Mouse (Mus musculus): ENCODE data around the gene Cd151.
A peak's percentile ranks its signal among the peaks of the same experiment; 100 is the strongest.

Cd151 gene

DNA sequence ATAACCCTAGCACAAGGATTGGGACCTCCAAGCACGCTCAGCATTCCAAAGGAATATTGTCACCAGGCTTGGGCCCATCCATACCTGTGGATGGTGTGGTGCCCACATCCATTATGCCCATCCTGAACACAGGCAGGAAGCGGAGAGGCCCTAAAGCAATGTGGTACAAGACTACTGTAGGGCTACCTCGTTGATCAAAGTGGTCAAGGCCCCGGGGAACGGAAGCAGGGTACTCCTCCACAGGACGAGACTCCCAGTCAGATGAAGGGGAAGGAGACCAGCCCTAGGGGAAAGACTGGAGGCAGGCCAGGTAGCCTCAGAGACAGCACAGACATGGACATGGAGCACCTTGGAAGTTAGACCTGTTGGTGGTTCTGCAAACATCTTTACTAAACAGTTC is 5.6 kb downstream of the Cd151 start:
- DNase-seq (ENCODE audit: low read depth, low spot score): no peak

DNA sequence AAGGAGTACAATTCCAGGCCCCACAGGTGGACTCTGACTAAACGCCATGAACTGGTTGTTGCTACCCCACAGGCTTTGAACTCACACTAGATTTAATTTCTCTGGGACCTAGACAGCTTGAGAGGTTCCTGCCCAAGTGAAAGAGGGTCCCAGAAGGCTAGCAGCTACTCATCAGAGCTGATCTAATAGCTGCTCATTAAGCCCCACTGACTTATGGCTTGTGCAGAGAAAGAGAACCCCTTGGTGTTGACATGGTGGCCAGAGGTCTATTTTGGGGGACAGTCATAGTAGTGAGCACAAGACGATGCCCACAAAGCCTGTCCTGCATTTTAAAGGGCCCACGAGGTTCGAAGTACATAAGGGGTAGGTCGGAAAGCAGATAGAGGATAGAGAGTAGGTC is 7.0 kb downstream of the Cd151 start:
- DNase-seq (ENCODE audit: low read depth, low spot score): no peak

DNA sequence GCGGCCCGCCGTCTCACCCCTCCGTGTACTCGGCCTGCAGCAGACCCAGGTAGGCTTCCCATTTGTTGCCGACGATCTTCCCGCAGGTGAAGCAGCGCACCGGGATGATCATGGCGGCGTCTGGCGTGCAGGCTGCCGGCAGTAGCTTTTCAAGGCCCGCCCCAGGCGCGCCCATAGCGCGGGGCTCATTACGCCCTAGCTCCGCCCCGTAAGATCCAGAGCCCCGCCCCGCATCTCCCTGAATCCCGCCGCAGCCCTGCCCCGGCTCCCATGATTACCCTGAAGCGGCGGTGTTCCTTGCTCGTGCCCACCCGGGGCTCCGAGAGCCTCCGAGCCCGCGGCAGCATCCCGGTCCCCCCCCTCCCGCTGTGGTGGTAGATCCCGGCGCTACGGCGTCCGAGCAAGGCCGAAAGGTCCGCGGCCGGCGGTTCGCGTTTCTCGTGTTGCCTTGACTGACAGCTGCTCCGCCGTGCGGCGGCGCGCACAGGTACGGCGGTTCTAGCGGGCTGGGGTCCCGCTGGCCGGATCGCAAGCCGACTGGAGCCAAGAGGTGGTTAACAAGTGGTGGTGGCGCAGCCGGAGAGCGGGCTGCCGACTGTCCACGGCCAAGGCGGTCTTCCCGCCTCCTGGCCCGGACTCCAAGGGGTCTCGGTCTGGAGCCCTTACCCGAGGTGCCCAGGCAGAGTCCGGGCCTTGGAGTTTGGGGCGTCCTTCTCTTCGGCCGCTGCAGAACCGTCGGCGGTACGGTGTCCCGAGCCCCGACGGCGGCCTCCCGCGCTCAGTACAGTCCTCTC is 8.0 kb downstream of the Cd151 start, which contains the start of the genes Polr2l and Tspan4:
Gene Polr2l, minus strand, starts transcription at position 122 of the 794 bp plus-strand sequence.
Gene Tspan4, plus strand, starts transcription at position 230 of the 794 bp plus-strand sequence.
- peak; percentile 83 for DNase-seq (ENCODE audit: low read depth, low spot score)

DNA sequence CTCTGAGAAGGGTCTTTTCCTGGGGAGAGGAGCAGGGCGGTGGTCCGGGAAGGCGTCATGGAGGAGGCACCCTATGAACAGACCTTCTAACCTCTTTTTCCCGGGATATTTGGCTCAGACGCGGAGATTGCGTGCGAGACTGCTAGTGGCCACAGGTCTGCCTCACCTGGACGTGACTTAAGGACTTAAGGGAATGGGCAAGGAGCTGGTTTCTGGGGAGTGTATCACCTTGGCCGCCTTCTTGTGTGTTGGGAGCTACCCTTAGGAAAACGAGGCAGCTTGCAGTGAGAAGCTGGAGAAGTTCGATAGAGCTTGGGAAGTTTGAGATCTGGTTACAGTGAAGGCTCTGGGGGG is 8.6 kb downstream of the Cd151 start:
- no peak for DNase-seq (ENCODE audit: low read depth, low spot score)

DNA sequence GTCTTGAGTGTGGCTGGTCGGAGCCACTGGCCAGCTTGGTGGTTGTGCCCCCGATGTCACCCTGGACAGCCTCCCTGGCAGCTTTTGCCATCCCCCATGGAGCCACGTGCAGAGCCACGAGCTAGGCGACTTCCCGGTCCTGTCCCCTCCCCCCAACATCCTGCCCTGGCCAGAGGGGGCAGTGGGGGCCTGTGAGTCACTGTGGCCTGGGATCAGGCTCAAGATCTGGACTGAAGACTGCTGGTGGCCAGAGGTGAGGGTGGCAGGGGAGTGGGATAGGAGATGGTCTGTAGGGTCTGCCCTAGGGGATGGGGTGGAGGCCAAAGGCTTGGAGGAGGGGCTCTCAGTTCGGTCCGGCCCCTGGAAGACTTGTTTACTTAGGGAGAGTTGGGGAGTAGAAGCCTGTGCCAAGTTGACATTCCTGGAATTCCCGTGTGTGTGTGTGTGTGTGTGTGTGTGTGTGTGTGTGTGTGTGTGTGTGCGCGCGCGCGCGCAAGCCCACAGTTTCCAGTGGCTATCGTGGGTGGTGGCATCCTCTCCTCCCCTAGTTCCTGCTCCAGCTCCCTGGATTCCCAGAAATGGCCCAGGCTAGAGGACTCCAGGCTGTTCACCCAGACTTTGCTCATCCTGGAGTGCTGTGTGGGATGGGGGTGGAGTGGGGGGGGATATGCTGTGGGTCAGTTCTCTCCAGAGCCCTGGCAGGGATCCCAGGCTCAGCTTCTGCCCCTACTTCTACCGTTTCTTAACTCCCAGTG is 9.2 kb downstream of the Cd151 start:
- peak; percentile 87 for DNase-seq (ENCODE audit: low read depth, low spot score)

DNA sequence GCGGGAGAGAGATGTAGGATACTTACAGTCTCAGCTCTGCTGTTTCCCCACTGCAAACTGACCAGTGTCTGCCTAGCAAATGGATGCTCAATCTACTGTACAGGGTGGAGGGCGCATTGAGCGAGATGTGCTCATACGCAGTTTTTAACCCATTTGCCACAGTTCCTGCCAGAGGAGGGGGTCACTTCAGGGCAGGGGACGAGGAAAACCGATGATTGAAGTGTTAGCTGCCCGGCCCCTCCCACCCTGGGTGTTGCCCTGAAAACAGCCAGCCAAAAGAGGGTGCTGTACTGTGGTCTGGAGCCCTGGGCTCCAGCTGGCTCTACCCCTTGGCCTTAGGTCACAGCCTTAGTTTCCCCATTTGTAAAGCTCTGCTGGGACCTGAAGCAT is 9.8 kb downstream of the Cd151 start:
- DNase-seq (ENCODE audit: low read depth, low spot score): no peak

DNA sequence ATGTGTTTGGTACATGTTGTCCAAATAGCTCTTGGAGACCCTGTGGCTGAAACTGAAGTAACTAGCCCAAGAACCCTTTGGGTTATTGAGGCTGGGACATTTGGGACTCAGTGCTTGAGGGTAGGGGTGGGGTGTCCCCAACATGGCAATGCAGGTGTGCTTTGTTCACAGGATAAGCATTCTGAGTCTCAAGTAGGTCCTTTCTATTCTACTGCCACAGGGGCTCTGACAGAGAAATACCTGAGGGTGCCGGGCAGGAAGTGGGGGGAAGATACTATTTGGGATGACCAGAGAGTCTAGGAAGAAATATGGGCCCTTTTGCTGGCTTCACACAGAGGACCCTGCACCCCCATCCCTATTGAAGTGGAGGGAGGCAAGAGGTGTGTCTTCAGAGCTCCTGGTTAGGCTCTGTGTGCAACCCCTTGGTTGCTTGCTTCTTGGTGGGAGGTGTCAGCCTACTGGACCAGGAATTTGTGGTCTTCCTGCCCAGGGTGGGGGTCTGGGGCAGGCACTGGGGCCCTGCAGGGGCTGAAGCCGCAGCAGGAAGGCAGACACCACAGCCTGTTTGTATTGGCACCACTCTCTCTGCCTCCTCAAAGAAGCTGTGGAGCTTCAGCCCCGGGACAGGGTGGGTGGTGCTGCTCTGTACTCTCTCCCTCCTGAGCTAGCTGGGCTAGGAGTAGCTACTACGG is 10.5 kb downstream of the Cd151 start:
- DNase-seq (ENCODE audit: low read depth, low spot score): peak; percentile 46

DNA sequence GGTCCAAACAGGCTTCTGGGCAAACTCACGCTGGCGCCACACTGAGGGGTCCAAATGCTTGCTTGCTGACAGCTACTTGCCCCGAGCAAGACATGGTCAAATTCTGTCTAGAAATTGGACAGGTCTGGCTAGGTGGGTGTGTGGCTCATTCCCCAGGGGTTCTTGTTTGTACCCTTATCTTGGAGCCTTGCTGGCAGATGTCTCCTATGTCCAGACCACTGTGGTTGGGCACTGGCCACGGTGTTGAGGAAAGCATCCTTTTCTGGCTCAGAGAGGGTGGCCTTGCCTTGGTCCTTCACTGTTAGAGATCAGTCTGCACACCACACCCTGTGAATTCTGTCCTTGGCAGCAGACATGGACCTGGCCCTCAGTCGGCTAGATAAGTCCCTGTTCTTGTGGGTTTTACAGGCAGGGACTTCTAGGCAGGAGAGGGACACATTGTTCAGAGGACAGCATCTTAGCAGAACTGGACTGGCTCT is 11.1 kb downstream of the Cd151 start:
- DNase-seq (ENCODE audit: low read depth, low spot score): peak; percentile 47

DNA sequence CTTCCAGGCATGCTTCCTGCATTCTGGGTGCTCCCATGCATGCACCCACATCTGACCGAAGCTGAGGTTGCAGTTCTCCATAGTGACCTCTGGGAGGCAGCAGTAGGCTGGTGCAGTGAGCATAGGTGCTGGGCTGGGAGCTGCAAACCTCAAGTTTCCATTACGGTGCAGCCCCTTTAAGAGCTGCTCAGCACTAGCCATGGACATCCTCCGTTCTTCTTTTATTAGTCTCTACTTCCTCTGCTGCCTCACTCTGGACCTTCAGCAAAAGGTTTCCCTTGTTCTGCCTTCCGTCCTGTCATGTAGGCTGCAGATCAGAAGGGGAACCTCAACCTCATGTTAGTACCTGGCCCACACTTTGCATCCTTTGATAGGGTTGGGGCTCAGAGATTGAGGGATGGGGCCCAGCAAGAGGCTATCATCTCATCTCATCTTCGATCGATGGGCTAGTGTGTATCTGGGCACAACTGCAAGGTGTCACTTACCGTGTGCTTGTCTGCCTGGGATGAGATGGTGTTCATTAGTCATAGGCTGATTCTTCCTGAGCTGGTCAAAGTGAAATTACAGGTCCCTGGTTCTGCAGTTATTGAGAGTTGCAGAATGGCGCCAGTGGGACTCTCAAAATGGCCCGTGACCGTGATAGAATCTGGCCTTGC is 13.8 kb downstream of the Cd151 start:
- DNase-seq (ENCODE audit: low read depth, low spot score): peak; percentile 67

DNA sequence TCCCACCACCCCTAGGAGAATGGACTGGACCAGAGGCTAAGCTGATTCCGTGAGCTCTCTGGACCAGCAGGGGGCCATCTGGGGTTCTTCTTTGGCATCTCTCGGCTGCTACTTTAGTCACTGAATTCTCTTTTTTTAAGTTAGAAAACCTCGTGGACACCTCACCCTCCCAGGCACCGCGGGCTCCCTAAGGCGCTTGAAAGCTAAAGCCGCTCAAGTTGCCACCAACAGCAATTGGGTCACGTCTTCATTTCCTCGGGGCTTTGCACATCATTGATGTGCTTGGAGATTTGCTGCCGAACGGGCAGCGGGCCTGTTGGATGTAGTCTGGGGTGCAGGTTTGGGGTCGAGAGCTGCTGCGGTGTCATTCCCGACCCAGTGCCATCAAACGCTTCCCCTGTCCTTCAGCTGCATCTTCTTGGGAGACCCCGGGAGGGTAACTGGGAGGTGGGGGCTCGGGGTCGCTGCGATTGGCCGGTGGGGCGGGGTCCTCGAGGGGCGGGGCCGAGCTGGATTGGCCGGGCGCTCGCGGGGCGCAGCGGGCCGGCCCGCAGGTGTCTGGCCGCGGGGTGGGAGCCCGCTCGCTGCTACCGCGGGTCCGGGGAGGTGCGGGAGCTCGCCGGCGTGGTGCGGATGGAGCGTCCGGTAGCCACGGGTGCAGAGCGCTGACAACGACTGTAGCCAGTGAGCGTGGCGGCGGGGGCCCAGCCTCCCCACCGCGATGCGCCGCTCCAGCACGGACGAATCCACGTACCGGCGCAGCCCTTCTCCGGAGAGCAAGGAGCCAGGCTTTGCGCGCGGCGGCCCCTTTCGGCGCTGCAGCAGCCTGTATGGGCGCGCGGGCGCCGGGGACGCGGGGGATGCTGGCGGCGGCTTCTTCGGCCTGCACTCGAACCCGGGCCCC is 14.6 kb downstream of the Cd151 start:
- no peak for DNase-seq (ENCODE audit: low read depth, low spot score)

DNA sequence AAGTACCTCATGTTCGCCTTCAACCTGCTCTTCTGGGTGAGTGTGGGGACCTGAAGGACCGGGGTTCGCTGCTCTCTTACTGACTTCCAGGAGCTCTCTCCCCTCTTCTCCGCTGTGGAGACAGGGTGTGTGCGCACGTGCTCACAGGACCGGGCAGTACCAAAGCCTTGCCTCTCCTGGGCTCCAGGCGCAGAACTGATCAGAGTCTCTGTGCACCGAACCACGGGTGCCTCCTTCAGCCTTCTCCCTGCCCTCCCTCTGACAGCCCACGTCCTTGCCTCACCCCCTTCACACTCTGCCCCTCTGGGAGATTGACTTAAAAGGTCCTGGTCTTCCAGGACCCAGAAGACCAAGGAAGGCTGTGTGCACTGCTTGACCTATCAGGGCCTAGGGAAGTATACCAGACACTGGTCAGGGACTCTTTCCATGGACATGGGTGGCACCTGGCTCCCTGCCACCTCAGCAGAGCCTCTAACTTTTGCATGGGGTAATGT is 15.4 kb downstream of the Cd151 start:
- no peak for DNase-seq (ENCODE audit: low read depth, low spot score)

DNA sequence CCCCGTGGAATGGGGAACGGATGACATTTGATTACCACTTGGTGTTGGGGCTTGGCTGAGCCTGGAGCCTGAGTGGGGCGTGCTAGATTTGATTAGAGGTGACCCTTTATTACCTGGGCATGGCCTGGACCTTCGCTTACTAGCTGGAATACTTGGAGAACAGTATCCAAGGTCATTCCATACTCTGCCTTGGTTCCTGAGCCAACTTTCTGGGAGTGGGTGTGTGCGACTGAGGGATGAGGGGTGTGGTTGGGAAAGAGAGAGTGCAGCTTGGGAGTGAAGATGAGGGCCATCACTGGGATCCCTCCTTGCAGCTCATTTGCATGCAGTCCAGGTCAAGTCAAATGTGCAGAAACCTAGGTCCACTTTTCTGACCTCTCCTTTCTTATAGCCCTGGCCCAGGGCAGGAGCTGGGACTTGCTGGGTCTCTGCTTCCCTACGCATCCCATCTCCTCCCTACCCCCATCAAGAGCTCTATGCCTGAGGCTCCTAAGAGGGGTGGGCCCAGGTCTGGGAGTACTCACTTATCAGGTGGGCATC is 16.0 kb downstream of the Cd151 start:
- no peak for DNase-seq (ENCODE audit: low read depth, low spot score)

DNA sequence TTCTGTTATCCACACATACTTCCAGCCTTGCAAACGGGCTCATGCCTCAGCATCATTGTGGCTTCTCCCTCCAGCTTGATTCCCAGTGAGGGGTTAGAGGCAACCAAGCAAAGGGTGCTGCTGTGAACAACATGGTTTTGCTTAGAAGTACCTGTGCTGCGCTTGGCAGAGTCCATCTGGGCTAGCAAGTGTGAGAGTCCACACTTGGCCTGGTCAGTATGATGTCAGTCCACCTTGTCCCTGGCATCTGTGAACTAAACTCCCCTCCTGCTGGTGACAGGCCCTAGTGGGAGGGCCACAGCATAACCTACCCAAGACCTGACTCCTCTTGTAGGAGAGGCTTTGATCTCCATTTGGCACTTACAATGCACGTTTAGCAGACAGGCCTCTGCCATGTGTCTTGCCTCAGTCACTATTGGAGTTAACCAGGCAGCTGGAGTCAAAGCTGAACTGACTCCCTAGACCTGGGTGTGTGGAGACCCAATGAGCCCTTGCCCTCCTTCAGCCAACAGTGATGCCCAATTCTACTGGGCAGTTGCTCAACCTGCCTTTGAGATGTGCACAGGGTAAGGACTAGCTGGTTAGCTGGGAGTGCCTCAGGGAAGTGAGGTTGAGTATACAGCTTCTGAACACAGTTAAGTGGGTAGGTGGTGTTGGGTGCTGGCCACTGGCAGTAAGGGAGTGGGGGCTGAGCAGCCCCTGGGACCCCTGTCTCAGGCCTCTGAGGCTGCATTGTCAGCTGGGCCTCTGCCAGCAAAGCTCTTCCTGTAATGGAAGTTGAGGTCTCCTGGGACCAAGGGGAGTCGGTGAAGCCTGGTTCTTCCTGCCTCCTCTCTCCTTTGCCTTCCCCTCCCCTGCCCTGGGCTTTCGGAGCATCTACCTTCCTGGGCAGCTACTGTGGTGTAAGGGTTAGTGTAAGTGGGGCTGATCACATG is 17.3 kb downstream of the Cd151 start:
- no peak for DNase-seq (ENCODE audit: low read depth, low spot score)

DNA sequence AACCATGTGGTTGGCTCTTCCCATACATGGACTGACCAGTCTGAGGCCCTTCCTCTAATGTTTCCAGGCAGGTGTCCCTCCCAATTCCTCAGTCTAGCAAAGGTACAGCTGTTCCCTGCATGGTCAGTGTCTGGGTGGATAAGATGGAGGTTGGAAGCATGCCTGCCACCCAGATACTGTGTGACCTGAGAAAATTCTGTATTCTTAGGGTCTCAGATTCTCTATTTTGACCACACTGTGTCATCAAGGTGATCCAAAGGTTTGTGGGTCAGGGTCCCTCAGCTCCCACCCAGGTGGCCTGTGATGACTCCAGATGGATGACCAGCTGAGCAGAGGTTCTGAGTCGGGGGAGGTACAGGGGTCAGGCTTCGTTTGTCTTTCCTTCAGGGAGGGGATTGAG is 18.0 kb downstream of the Cd151 start:
- no peak for DNase-seq (ENCODE audit: low read depth, low spot score)

DNA sequence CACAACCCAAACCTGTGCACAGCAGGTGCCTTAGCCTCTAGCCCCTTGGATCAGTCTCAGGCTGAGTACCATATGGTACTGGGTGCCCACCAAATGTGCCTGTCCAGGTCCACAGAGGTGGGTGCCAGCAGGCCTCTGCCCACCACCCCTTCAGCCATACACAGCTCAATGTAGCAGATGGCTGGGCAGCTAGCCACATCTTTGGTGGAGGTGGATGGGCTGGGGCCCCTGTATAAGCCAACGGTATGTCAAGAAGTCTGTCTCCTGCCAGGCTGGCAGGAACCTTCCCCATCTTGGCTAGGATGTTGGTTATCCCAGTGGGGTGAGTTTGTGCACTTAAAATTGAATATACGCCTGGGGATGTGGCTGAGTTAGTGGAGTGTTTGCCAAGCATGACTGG is 18.4 kb downstream of the Cd151 start:
- DNase-seq (ENCODE audit: low read depth, low spot score): no peak

DNA sequence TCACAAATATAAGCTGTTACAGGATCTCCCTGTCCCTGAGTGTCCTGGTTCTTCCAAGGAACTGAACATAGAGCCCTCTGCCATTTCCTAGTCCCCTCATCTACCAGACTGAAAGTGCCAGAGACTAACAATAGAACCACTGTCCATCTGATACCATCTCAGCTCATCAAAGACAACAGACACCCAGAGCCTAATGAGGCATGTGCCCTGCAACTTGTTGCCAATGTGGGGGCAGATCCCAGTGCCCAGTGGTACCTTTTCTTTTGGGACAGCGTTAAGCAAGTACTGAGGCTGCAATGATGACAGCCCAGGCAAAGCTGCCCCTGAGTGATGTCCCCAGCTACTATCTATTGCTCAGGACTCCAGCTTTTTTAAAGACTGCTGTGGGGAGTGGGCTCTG is 19.0 kb downstream of the Cd151 start:
- no peak for DNase-seq (ENCODE audit: low read depth, low spot score)

DNA sequence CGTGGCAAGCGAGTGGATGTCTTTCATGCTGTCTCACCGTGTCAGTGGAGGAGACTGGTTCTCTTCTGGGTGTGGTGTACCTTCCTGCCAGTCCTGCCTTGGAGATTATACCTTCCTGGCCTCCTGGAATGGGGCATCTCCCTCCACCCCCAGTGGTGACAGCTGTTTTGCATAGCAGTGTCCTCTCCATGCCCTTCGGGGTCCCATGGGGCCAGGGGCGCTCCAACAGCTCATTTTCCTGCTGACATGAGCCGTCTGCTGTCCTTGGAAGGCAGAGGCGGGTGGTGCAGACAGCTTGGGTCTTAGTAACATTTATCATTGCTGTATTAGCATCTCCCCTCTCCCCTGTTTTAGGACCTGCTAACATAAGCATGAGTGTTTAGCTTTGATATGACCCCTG is 19.9 kb downstream of the Cd151 start:
- no peak for DNase-seq (ENCODE audit: low read depth, low spot score)

DNA sequence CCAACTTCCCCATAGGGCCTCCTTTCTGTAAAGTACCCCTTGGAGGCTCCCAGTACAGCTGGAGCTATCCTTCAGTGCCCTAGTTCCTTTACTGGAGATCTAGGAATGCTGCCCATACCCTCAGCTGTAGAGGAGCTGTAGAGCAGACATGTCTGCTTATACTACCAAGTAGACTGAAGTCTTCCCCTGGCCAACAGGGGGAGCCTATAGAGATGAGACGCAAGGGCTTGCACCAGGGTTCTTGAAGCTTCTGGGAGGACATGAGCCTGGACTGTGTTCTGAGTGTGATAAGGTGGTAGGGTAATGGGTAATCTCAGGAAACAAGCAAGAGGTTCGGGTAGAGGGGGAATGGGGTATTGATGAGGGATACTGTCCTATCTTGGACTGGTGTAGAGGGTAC is 24.0 kb downstream of the Cd151 start:
- DNase-seq (ENCODE audit: low read depth, low spot score): peak; percentile 45

DNA sequence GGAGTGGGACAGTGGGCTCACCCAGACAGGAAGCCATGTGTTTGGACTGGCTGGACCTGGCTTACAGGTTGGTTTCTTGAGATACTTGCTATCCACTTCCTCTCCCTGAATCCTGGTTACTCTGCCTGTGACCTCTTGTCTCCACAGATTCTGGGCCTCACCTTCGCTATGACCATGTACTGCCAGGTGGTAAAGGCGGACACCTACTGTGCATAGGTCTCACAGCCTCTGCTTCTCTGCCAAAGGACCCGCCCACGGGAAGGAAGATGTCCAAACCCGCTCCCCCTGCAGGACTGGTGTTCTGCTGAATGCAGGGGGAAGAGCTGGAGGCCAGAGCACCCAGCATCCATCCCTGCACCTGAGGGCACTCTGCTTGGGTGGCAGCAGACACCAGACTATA is 25.5 kb downstream of the Cd151 start:
- DNase-seq (ENCODE audit: low read depth, low spot score): no peak
